Mouse (Mus musculus) cerebellum, adult 2 months (tissue): ENCODE measurements at regions not wholly inside any gene's neighbourhood (a gene's known extent, or its start where the extent isn't known, plus 50 kb on each side); places are given as distances from the start of the nearest gene placed in this dataset.
A peak's percentile ranks its signal among the peaks of the same experiment; 100 is the strongest.

Experiments used
- CTCF ChIP-seq: fragments of 200-500 bp; IDR thresholded peaks from 2 replicates; pipeline ENCODE4 v1.5.1; 2011; ENCODE audit warnings: low read depth, mild to moderate bottlenecking, control low read depth, low read length, moderate library complexity, borderline replicate concordance; ENCODE audit not compliant: insufficient read depth
- POLR2A ChIP-seq: fragments of 200-500 bp; IDR thresholded peaks from 2 replicates; pipeline ENCODE4 v1.6.1; 2011; ENCODE audit warnings: low read length, control low read depth, borderline replicate concordance; ENCODE audit not compliant: insufficient read depth

GRCm38 (mm10) chrX:143448636-143449346 lies 54.7 kb upstream of the Chrdl1 start:
- TF ChIP-seq POLR2A (no peak), CTCF (peak; percentile 20; the same call in 1 of the 2 replicates)
